Mouse (Mus musculus) liver, postnatal 0 days (tissue): Measurements from ENCODE around the gene Nat14.

Experiments
- CTCF ChIP-seq: sonication (generic); IDR thresholded peaks from 2 replicates; pipeline ENCODE4 v1.5.1; 2016; ENCODE audit warnings: antibody characterized with exemption, low read depth
- EP300 ChIP-seq: IDR thresholded peaks from 2 replicates; pipeline ENCODE4 v1.6.1; 2016; ENCODE audit warnings: antibody characterized with exemption, low read depth, mild to moderate bottlenecking

DNA sequence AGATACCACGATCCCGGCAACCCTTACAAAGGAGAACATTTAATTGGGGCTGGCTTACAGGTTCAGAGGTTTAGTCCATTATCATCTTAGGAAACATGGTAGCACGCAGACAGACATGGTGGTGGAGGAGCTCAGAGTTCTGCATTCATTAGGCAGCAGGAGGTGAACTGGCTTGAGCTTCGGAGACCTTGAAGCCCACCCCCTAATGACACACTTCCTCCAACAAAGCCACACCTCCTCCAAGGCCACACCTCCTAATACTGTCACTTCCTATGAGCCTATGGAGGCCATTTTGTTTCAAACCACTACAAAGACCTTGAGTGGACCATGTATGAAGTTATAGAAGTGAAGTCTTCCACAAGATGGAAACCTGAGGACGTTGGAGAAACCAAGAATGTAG is 9.6 kb upstream of the Nat14 start:
- TF ChIP-seq CTCF (no peak), EP300 (no peak)
